Mouse (Mus musculus) erythroblast, embryonic 14.5 days (primary cell): ENCODE results near the gene Zfp507.

Source experiments
- GATA1 ChIP-seq: IDR thresholded peaks from 2 replicates; pipeline ENCODE4 v1.6.1; 2012; ENCODE audit warnings: low read length, inconsistent platforms, mixed read lengths
- TAL1 ChIP-seq: IDR thresholded peaks from 3 replicates; pipeline ENCODE4 v1.6.1; 2012; ENCODE audit warnings: low read length, inconsistent platforms, mixed read lengths

- TF ChIP-seq TAL1 (no peak), GATA1 (no peak)
Measured at GRCm38 (mm10) chr7:35747397-35747964, 55.3 kb downstream of the Zfp507 start.
